Mouse (Mus musculus): Measurements from ENCODE around the gene Tnni1. TPM values are rescaled to one million over a fixed set of nuclear protein-coding genes. Genes with fewer than 3 reads are reported as not detected.

Gene Tnni1
- polyA plus RNA-seq, 1 experiment: 1.0 TPM

DNA sequence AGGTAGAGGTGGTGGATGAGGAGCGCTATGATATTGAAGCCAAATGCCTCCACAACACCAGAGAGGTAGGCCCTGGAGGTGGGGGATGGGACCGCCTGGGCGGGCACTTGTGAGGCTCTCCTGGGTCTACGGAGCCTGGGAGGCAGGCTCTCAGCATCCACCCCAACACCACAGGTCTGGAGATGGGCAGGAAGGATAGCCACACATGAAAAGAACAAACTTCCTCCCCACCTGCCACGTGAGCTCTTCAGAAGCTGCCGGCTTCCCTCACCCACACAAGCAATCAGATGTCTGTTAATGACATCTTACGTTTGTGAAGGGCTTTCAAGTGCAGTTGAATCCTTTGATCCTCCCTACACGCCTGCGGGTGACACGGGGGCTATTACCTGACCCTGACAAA lies 28.3 kb downstream of the Tnni1 start:
- no peak overlapping the region for H3K9ac ChIP-seq (ENCODE audit: low read depth, poor library complexity, severe bottlenecking)
- no peaks in the 10 kb centered on the region for H3K27me3 ChIP-seq (ENCODE audit: control insufficient read depth, insufficient read depth, low read length, poor library complexity, severe bottlenecking)
- TF ChIP-seq CTCF (IDR thresholded peaks at IDR 0.05; ENCODE audit: low read depth, low read length): no peak
- no peak for TF ChIP-seq EP300 (IDR thresholded peaks at IDR 0.05; ENCODE audit: insufficient read depth, low read depth, low read length)
- TF ChIP-seq POLR2A (IDR thresholded peaks at IDR 0.05; ENCODE audit: insufficient read depth, low read length): no peak
- H3K36me3 ChIP-seq (ENCODE audit: control insufficient read depth, insufficient read depth, low read length, poor library complexity, severe bottlenecking): no peaks in the 10 kb centered on the region
- H3K4me1 ChIP-seq (ENCODE audit: control insufficient read depth, insufficient read depth, low read length): no peaks in the 10 kb centered on the region
- no peak overlapping the region for H3K4me3 ChIP-seq (ENCODE audit: low read depth, low read length)
- H3K9me3 ChIP-seq (replicated peaks; ENCODE audit: control insufficient read depth, insufficient read depth, low read length, poor library complexity, severe bottlenecking): no peaks in the 10 kb centered on the region
- no peak overlapping the region for H3K27ac ChIP-seq (ENCODE audit: insufficient read depth, low read length)

DNA sequence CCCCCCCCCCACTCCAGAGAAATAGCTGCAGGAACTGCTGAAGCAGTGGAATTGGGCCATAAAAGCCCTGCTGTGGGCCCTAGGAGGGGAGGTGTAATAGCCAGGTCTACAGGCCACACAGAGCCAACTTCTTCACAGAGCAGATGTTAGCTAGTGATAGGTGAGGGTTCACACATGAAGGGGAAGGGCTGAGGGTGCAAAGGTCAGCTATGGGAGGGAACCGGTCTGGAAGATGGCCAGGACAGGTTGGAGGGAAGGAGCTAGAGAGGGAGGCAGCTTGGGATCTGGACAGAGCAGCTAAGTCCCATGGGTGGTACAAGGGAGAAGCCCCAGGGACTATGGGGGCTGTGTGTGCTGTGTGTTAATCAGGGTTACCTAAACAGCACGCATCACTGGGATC lies 30.9 kb downstream of the Tnni1 start:
- no peak overlapping the region for H3K27ac ChIP-seq (ENCODE audit: insufficient read depth, low read length)
- H3K27me3 ChIP-seq (ENCODE audit: control insufficient read depth, insufficient read depth, low read length, poor library complexity, severe bottlenecking): no peaks in the 10 kb centered on the region
- TF ChIP-seq POLR2A (IDR thresholded peaks at IDR 0.05; ENCODE audit: insufficient read depth, low read length): no peak
- TF ChIP-seq EP300 (IDR thresholded peaks at IDR 0.05; ENCODE audit: insufficient read depth, low read depth, low read length): no peak
- no peak for TF ChIP-seq CTCF (IDR thresholded peaks at IDR 0.05; ENCODE audit: low read depth, low read length)
- H3K9me3 ChIP-seq (replicated peaks; ENCODE audit: control insufficient read depth, insufficient read depth, low read length, poor library complexity, severe bottlenecking): no peaks in the 10 kb centered on the region
- H3K4me1 ChIP-seq (ENCODE audit: control insufficient read depth, insufficient read depth, low read length): no peaks in the 10 kb centered on the region
- no peak overlapping the region for H3K4me3 ChIP-seq (ENCODE audit: low read depth, low read length)
- no peaks in the 10 kb centered on the region for H3K36me3 ChIP-seq (ENCODE audit: control insufficient read depth, insufficient read depth, low read length, poor library complexity, severe bottlenecking)
- no peak overlapping the region for H3K9ac ChIP-seq (ENCODE audit: low read depth, poor library complexity, severe bottlenecking)

DNA sequence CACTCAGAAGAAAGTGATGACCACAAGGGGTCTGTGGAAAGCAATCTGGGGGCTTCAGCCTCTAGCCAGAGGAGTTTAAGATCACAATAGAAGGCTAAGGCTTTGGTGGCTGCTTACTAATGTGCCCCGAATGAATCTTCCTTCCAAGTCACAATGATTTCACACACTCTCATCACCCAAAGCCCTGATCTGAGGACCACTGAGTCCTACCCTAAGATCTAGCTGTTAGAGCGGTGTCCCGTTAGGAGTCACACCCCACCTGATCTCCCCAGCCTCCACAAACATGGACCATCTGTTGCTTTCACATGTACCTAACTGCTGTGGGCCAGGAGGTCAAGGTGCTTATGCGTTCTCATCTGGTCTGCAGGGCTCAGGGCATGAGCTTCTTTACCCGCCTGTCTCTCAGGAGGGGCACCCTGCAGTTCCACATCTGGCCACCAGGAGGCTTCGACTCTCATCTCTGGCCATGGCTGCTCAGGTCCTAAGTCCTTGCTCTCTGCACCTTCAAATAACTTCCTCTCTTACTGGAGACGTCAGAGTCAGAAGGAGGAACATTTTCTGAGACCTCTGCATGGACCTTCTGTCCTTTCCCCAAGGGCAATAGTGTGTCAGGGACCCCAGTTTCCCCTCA lies 31.9 kb downstream of the Tnni1 start:
- Histone ChIP-seq H3K9me3 (replicated peaks; ENCODE audit: control insufficient read depth, insufficient read depth, low read length, poor library complexity, severe bottlenecking) (no peaks in the 10 kb centered on the region), H3K4me1 (ENCODE audit: control insufficient read depth, insufficient read depth, low read length) (no peaks in the 10 kb centered on the region), H3K27ac (ENCODE audit: insufficient read depth, low read length) (no peak overlapping the region), H3K9ac (ENCODE audit: low read depth, poor library complexity, severe bottlenecking) (no peak overlapping the region), H3K27me3 (ENCODE audit: control insufficient read depth, insufficient read depth, low read length, poor library complexity, severe bottlenecking) (no peaks in the 10 kb centered on the region), H3K36me3 (ENCODE audit: control insufficient read depth, insufficient read depth, low read length, poor library complexity, severe bottlenecking) (no peaks in the 10 kb centered on the region), H3K4me3 (ENCODE audit: low read depth, low read length) (no peak overlapping the region)
- no peak for TF ChIP-seq POLR2A (IDR thresholded peaks at IDR 0.05; ENCODE audit: insufficient read depth, low read length)
- peak; percentile 90 for TF ChIP-seq CTCF (IDR thresholded peaks at IDR 0.05; ENCODE audit: low read depth, low read length)

DNA sequence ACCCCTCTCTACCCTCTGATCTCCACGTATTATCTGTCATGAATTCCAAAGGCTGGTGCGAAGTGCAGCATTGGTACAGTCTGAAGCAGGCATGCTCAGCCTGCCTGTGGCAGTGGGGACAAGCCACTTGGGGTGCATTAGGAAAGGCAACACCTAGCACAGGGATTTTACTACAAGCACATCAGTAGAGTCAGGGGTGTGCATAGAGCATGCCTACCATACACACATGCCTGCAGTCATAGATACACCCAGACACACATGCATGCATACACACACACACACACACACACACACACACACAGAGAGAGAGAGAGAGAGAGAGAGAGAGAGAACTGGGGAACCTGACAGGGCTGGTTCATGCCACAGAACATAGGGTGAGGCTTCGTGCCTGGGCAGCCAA lies 33.0 kb downstream of the Tnni1 start:
- Histone ChIP-seq H3K27me3 (ENCODE audit: control insufficient read depth, insufficient read depth, low read length, poor library complexity, severe bottlenecking) (no peaks in the 10 kb centered on the region), H3K4me3 (ENCODE audit: low read depth, low read length) (no peak overlapping the region), H3K9ac (ENCODE audit: low read depth, poor library complexity, severe bottlenecking) (no peak overlapping the region), H3K9me3 (replicated peaks; ENCODE audit: control insufficient read depth, insufficient read depth, low read length, poor library complexity, severe bottlenecking) (no peaks in the 10 kb centered on the region), H3K4me1 (ENCODE audit: control insufficient read depth, insufficient read depth, low read length) (no peaks in the 10 kb centered on the region), H3K36me3 (ENCODE audit: control insufficient read depth, insufficient read depth, low read length, poor library complexity, severe bottlenecking) (no peaks in the 10 kb centered on the region), H3K27ac (ENCODE audit: insufficient read depth, low read length) (no peak overlapping the region)
- no peak for TF ChIP-seq POLR2A (IDR thresholded peaks at IDR 0.05; ENCODE audit: insufficient read depth, low read length)
- no peak for TF ChIP-seq EP300 (IDR thresholded peaks at IDR 0.05; ENCODE audit: insufficient read depth, low read depth, low read length)
- no peak for TF ChIP-seq CTCF (IDR thresholded peaks at IDR 0.05; ENCODE audit: low read depth, low read length)

DNA sequence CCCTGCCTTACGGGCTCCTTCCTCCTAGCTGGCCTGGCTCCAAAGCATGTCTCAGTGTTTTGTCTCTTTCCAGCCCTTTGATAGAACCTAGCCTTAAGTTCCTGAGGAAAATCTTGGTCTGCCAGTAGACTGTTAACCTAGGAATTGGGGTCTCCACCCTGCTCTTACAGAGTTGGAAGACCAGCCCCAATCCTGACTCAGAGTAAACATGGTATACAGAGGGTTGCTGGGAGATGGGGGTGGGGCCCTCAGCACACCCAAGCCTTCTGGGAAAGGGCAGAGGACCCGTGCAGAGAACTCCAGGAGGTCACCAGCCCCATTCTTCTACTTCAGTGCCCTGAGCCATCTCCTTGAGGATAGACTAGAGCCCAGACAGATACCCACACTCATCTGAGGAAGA lies 33.4 kb downstream of the Tnni1 start:
- no peaks in the 10 kb centered on the region for H3K9me3 ChIP-seq (replicated peaks; ENCODE audit: control insufficient read depth, insufficient read depth, low read length, poor library complexity, severe bottlenecking)
- TF ChIP-seq POLR2A (IDR thresholded peaks at IDR 0.05; ENCODE audit: insufficient read depth, low read length) (no peak), EP300 (IDR thresholded peaks at IDR 0.05; ENCODE audit: insufficient read depth, low read depth, low read length) (no peak), CTCF (IDR thresholded peaks at IDR 0.05; ENCODE audit: low read depth, low read length) (no peak)
- H3K27me3 ChIP-seq (ENCODE audit: control insufficient read depth, insufficient read depth, low read length, poor library complexity, severe bottlenecking): no peaks in the 10 kb centered on the region

DNA sequence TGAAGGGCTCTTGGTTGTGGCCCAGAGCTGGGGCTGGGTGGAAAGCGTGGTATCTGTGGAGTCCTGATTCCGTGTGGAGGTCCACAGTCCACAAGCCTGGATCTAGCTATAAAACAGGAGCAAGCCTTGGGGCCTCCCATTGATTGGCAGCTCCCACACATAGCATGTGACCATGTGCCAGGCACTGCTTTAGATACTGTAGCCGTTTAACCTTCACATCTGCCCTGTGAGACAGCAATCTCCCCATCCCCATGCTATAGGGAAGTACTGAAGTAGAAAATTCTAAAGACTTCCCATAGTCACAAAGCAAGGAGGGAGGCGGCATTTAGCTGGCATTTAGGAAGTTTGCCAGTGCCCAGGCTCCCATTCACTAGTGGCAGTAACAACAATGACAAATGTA lies 33.8 kb downstream of the Tnni1 start:
- 0 out of 2 replicates have a peak, but pooled peaks cover under 1% of the 10 kb centered on the region for H3K27me3 ChIP-seq (ENCODE audit: control insufficient read depth, insufficient read depth, low read length, poor library complexity, severe bottlenecking)
- H3K9ac ChIP-seq (ENCODE audit: low read depth, poor library complexity, severe bottlenecking): no peak overlapping the region
- no peak for TF ChIP-seq EP300 (IDR thresholded peaks at IDR 0.05; ENCODE audit: insufficient read depth, low read depth, low read length)
- TF ChIP-seq CTCF (IDR thresholded peaks at IDR 0.05; ENCODE audit: low read depth, low read length): no peak
- TF ChIP-seq POLR2A (IDR thresholded peaks at IDR 0.05; ENCODE audit: insufficient read depth, low read length): no peak
- no peaks in the 10 kb centered on the region for H3K36me3 ChIP-seq (ENCODE audit: control insufficient read depth, insufficient read depth, low read length, poor library complexity, severe bottlenecking)
- no peaks in the 10 kb centered on the region for H3K4me1 ChIP-seq (ENCODE audit: control insufficient read depth, insufficient read depth, low read length)
- H3K4me3 ChIP-seq (ENCODE audit: low read depth, low read length): no peak overlapping the region
- no peak overlapping the region for H3K27ac ChIP-seq (ENCODE audit: insufficient read depth, low read length)
- H3K9me3 ChIP-seq (replicated peaks; ENCODE audit: control insufficient read depth, insufficient read depth, low read length, poor library complexity, severe bottlenecking): no peaks in the 10 kb centered on the region

More for the DNA sequence above, 33.4 kb downstream of the Tnni1 start:
- no peak overlapping the region for H3K27ac ChIP-seq (ENCODE audit: insufficient read depth, low read length)
- H3K36me3 ChIP-seq (ENCODE audit: control insufficient read depth, insufficient read depth, low read length, poor library complexity, severe bottlenecking): no peaks in the 10 kb centered on the region
- H3K9ac ChIP-seq (ENCODE audit: low read depth, poor library complexity, severe bottlenecking): no peak overlapping the region
- no peak overlapping the region for H3K4me3 ChIP-seq (ENCODE audit: low read depth, low read length)
- H3K4me1 ChIP-seq (ENCODE audit: control insufficient read depth, insufficient read depth, low read length): no peaks in the 10 kb centered on the region
